Mouse (Mus musculus) hindbrain, embryonic 13.5 days (tissue): ENCODE measurements at regions not wholly inside any gene's neighbourhood (a gene's known extent, or its start where the extent isn't known, plus 50 kb on each side); places are given as distances from the start of the nearest gene placed in this dataset.
"Not testable (repeated sequence)": the region's sequence is repeated elsewhere in the genome, so short reads cannot be mapped to it uniquely, and the experiment has no call there.

Experiments
- ATAC-seq: fragments of 200-750 bp; cut with Nextera tagmentation; 2 replicates; pipeline ENCODE4 v1.8.0; 2017; ENCODE audit warnings: moderate TSS enrichment; ENCODE audit not compliant: low FRiP score
- H3K27ac ChIP-seq: fragments of 300-500 bp; sonication (generic); 2 replicates; pipeline ENCODE4 v1.5.1; 2015; ENCODE audit warnings: inconsistent platforms, mild to moderate bottlenecking, moderate library complexity
- H3K27me3 ChIP-seq: fragments of 300-500 bp; sonication (generic); 2 replicates; pipeline ENCODE4 v1.6.1; 2015; ENCODE audit warnings: mild to moderate bottlenecking, inconsistent platforms
- H3K36me3 ChIP-seq: fragments of 300-500 bp; sonication (generic); 2 replicates; pipeline ENCODE4 v1.6.1; 2015; ENCODE audit warnings: mild to moderate bottlenecking, inconsistent platforms
- H3K4me1 ChIP-seq: fragments of 300-500 bp; sonication (generic); replicated peaks from 2 replicates; pipeline ENCODE4 v1.6.1; 2015; ENCODE audit warnings: inconsistent platforms
- H3K4me2 ChIP-seq: fragments of 300-500 bp; sonication (generic); 2 replicates; pipeline ENCODE4 v1.6.1; 2015; ENCODE audit warnings: inconsistent platforms, mild to moderate bottlenecking, moderate library complexity
- H3K4me3 ChIP-seq: fragments of 300-500 bp; sonication (generic); 2 replicates; pipeline ENCODE4 v1.5.1; 2015; ENCODE audit warnings: mild to moderate bottlenecking, inconsistent platforms
- H3K9ac ChIP-seq: fragments of 300-500 bp; sonication (generic); 2 replicates; pipeline ENCODE4 v1.6.1; 2015; ENCODE audit warnings: mild to moderate bottlenecking, inconsistent platforms
- H3K9me3 ChIP-seq: fragments of 300-500 bp; sonication (generic); 2 replicates; pipeline ENCODE4 v1.6.1; 2016; ENCODE audit warnings: inconsistent platforms
- WGBS: fragments of 180-500 bp; shearing (Covaris S2); methylation state at CpG from one replicate; pipeline ENCODE4 v1.1.7; 2015; 5-methylcytosine and 5-hydroxymethylcytosine counted together

GRCm38 (mm10) chr8:59977024-59977662 lies 525.9 kb downstream of the Gm10283 start:
- no peak overlapping the region for H3K4me3 ChIP-seq
- no peaks in the 10 kb centered on the region for H3K36me3 ChIP-seq
- H3K9ac ChIP-seq: no peak overlapping the region
- 77% methylated on average over 6 of the region's 6 CpGs for WGBS
- no peaks in the 10 kb centered on the region for H3K9me3 ChIP-seq
- no peak overlapping the region for H3K27ac ChIP-seq
- no peaks in the 10 kb centered on the region for H3K27me3 ChIP-seq
- ATAC-seq: no peak
- H3K4me2 ChIP-seq: no peak overlapping the region
- no peaks in the 10 kb centered on the region for H3K4me1 ChIP-seq

GRCm38 (mm10) chr8:59965416-59965815 lies 537.6 kb downstream of the Gm10283 start:
- WGBS: 79% methylated on average over 2 of the region's 2 CpGs
- Histone ChIP-seq H3K4me2 (no peak overlapping the region), H3K27ac (no peak overlapping the region), H3K36me3 (no peaks in the 10 kb centered on the region), H3K4me3 (no peak overlapping the region), H3K9ac (no peak overlapping the region), H3K9me3 (no peaks in the 10 kb centered on the region), H3K4me1 (no peaks in the 10 kb centered on the region), H3K27me3 (no peaks in the 10 kb centered on the region)
- no peak for ATAC-seq

- no peaks in the 10 kb centered on the region for H3K9me3 ChIP-seq
- ATAC-seq: no peak
These were observed 539.8 kb downstream of the Gm10283 start for GRCm38 (mm10) chr8:59963234-59963633.

GRCm38 (mm10) chr8:59953741-59954140 lies 549.3 kb downstream of the Gm10283 start:
- not testable (repeated sequence) for H3K27ac ChIP-seq, H3K4me2 ChIP-seq, H3K9ac ChIP-seq, H3K9me3 ChIP-seq, H3K4me3 ChIP-seq, H3K27me3 ChIP-seq, H3K4me1 ChIP-seq, H3K36me3 ChIP-seq
- WGBS: 48% methylated on average over 6 of the region's 6 CpGs
- peak; percentile 46; the same call in 1 of the 2 replicates for ATAC-seq

More at GRCm38 (mm10) chr8:59963234-59963633, 539.8 kb downstream of the Gm10283 start:
- no peaks in the 10 kb centered on the region for H3K27me3 ChIP-seq
- no peak overlapping the region for H3K27ac ChIP-seq
- H3K36me3 ChIP-seq: no peaks in the 10 kb centered on the region
- H3K4me1 ChIP-seq: no peaks in the 10 kb centered on the region
- no peak overlapping the region for H3K4me2 ChIP-seq
- no peak overlapping the region for H3K4me3 ChIP-seq
- H3K9ac ChIP-seq: no peak overlapping the region

GRCm38 (mm10) chr8:59906799-59907198 lies 596.2 kb downstream of the Gm10283 start:
- H3K4me3 ChIP-seq: no peak overlapping the region
- no peak for ATAC-seq

More at GRCm38 (mm10) chr8:59906799-59907198, 596.2 kb downstream of the Gm10283 start:
- H3K36me3 ChIP-seq: no peaks in the 10 kb centered on the region
- H3K9me3 ChIP-seq: no peaks in the 10 kb centered on the region
- no peaks in the 10 kb centered on the region for H3K4me1 ChIP-seq
- no peak overlapping the region for H3K4me2 ChIP-seq
- 96% methylated on average over 3 of the region's 3 CpGs for WGBS
- H3K27me3 ChIP-seq: no peaks in the 10 kb centered on the region
- no peak overlapping the region for H3K9ac ChIP-seq
- no peak overlapping the region for H3K27ac ChIP-seq
